Mouse (Mus musculus): Measurements from ENCODE around the gene Slc43a3.

- TF ChIP-seq CTCF (IDR thresholded peaks at IDR 0.05; ENCODE audit: extremely low read depth, insufficient read depth, insufficient read length, insufficient replicate concordance), result no peak
- TF ChIP-seq POLR2A (IDR thresholded peaks at IDR 0.05; ENCODE audit: low read depth, low read length), result no peak
These were observed 10.9 kb downstream of the Slc43a3 start for GRCm38 (mm10) chr2:84947154-84947771.

Measured in spleen, adult 2 months (tissue).